Mouse (Mus musculus) frontal cortex, postnatal 10 days (tissue): ENCODE measurements around the gene Iqch.

ENCODE experiments used
- DNase-seq, 2 experiments: peaks; one replicate each; pipeline ENCODE4 v3.0.0; 2022; ENCODE audit warnings: low spot score in 2 of 2, mixed read lengths in 1 of 2

The Iqch gene

GRCm38 (mm10) chr9:63493746-63494145 lies 108.5 kb downstream of the Iqch start:
- no peak for DNase-seq

DNA sequence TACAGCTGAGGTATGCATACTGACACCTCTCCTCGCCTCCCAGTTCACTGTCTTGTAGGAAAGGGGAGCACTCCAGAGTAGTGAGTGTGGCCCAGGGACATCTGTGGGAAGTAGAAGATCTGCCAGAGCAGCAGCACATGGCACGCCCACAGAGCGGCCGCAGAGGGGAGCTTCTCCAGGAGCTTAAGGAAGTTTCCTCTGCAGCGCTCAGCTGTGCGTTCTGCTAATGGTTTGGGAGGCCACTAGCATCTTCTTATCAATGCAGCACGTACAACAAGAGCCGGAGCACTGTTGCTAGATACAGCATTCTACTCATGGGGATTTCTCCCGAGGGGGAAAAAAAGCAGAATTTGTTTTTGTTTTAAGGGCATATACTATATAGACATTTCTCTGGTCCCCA lies 110.0 kb downstream of the Iqch start:
- DNase-seq: no peak

GRCm38 (mm10) chr9:63490521-63491307 lies 111.6 kb downstream of the Iqch start:
- DNase-seq: no peak

DNA sequence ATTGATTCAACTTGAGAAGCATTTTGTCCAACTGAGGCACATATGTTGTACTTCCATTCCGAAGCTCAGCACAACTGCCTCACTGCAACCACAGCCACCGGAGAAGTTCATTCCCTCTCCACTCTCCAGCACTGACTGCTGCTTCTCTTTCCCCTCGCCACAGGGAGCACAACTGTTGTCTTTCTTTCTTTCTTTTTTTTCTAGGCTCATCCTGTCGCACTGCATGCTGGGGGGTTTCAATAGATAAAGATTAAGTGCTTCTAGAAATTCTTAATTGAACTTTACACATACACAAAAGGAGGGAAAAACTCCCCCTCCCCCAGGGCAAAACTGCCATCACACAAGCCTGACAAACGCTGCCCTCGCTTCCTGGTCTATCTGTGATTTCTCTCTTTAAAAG lies 113.1 kb downstream of the Iqch start:
- DNase-seq: no peak

- DNase-seq: no peak
These were observed 136.7 kb downstream of the Iqch start for GRCm38 (mm10) chr9:63465561-63465960.

DNA sequence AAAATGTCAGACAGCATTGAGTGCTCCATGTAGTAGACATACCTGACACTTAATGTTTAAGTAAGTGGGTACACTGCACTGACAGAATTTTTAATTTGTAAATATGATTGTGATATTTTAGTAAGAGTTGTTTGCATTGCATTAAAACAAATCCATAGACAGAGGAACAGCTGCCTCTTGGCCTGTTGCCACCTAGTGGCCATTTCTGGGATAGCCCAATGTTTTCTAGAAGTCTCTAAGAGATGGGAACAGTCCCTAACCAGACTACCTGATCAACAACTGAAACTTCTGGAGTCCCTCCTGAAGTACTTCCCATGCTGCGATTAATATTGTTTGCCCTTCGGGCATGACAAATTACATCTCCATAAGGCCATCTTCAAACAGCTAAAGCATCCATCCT lies 140.0 kb downstream of the Iqch start:
- DNase-seq: peak; percentile 12 to 63

DNA sequence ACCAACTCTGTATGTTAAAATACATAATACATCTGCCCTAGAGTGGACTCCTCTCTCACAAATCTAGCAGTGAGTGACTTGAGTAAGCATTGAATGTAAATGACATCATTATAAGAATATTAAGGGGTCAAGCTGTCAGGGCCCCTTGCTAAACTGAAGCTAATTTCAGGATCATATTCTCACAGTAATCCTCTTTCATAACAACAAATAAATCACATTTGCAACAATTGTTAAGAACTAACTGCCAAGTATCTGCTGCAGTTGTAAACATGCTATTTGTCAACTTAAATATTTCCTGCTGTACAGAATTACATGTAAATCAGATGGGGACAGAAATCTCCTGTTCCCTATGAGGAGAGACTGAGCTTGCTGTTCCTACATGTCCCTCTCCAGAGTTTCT lies 145.9 kb downstream of the Iqch start:
- no peak for DNase-seq

GRCm38 (mm10) chr9:63454341-63454740 lies 148.0 kb downstream of the Iqch start:
- no peak for DNase-seq

- DNase-seq: no peak
These were observed 151.7 kb downstream of the Iqch start for GRCm38 (mm10) chr9:63450531-63451030.

GRCm38 (mm10) chr9:63443695-63444094 lies 158.6 kb downstream of the Iqch start:
- no peak for DNase-seq

GRCm38 (mm10) chr9:63430652-63431051 lies 171.6 kb downstream of the Iqch start:
- no peak for DNase-seq

GRCm38 (mm10) chr9:63421096-63421736 lies 181.1 kb downstream of the Iqch start:
- no peak for DNase-seq

DNA sequence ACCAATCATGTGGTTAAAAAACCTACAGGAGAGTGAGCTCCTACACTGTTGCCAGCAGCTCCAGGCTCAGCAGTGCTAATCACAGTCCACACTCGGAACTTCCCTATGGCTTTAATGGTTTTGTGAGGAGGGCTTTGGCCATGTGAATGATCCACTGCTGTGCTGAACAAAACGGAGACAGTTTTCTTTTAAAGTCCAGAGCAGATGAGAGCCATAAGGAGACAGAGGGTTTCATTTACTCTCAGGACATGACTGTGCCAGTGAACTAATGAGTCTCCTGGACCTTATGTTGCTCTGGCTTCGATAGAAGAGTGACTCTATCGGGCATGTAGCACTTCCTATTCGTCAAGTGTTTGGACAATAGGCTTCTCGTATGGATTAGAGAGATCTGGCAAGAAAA lies 181.9 kb downstream of the Iqch start:
- no peak for DNase-seq

DNA sequence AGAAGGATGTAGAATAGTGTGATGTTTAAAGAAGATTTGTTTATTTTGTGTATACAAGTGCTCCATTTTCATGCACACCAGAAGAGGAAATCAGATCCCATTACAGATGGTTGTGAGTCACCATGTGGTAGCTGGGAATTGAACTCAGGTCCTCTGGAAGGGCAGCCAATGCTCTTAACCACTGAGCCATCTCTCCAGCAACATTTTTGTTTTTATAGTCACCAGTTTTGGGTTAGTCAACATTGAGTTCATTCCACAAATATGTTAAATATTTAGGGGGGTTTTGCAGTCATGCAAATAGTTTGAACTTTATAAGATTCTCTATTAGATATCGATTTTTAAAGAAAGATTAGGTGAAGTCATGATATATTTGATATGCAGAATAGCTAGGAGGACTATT lies 202.1 kb downstream of the Iqch start:
- no peak for DNase-seq

GRCm38 (mm10) chr9:63399463-63399815 lies 202.9 kb downstream of the Iqch start:
- no peak for DNase-seq

GRCm38 (mm10) chr9:63398611-63399462 lies 203.5 kb downstream of the Iqch start, which contains the start of gene 2300009A05Rik:
Gene 2300009A05Rik (minus strand): TSS chr9:63399246.
- DNase-seq: peak; percentile 86 to 92

GRCm38 (mm10) chr9:63395612-63396011 lies 206.7 kb downstream of the Iqch start:
- no peak for DNase-seq

DNA sequence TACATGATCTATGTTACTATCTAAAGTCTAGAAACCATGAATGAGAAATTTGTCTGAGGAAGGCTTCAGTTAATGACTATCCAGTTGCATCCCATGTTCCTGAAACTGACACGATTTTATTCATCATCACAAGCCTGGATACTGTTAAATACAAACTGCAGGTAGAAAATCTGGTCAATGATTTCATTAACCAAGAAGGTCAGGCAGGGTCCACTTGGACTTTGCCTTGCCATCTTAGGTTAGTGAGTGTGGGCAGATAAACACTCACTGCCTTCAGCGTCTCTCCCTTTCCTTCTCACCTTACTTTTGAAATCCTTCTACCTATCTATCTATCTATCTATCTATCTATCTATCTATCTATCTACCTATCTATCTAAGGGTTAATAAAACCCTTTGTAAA lies 211.0 kb downstream of the Iqch start:
- no peak for DNase-seq

DNA sequence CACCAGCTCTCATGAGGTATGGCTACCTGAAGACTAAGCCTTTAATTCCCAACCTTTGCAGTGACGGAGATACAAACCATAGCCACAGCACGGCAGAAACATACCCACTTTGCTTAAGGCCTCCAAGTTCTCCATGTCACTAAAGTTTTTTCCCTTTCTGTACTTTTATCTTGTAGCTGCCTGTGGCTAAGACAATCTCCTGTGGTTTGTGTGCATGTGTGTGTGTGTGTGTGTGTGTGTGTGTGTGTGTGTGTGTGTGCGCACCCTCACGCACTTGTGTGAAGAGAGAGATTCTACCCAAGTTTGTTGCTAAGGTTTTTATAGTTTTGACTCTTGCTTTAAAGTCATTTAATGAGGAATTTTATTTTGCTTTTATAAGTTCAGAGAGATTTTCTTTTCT lies 219.5 kb downstream of the Iqch start:
- DNase-seq: no peak

GRCm38 (mm10) chr9:63380326-63380725 lies 222.0 kb downstream of the Iqch start:
- no peak for DNase-seq

- DNase-seq: no peak
These were observed 224.1 kb downstream of the Iqch start for GRCm38 (mm10) chr9:63378174-63378573.
